Mouse (Mus musculus): ENCODE data around the gene Mpv17l.
"Not testable (repeated sequence)": the region's sequence is repeated elsewhere in the genome, so short reads cannot be mapped to it uniquely, and the experiment has no call there.

- not testable (repeated sequence) for TF ChIP-seq GATA1, TAL1 (IDR thresholded peaks at IDR 0.05; ENCODE audit: low read length)
These were observed 19.5 kb downstream of the Mpv17l start for GRCm38 (mm10) chr16:13922499-13922898.

Data from erythroblast, embryonic 14.5 days (primary cell).